In the genomic region with DNA sequence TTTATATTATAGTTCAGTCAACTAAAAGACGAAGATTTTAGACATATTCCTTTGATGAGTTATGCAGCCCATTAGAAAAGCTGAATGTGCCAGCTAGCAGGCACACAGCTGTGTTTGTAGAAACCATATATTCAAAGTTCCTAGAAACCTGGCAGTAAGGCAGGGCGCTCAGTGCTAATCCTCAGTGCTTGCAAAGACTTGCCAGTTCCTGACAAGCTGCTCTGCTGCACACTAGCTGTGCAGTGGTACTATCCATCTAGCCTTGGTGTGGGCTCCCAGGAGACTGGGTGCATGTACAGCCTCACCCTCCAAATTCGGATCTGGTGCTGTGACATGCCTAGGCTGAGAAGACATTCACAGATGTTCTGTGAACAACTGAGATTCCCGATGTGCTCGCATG, we compare ENCODE assay signal across 25 mouse cellular contexts.
A peak's percentile ranks its signal among the peaks of the same experiment; 100 is the strongest.
DNase-seq lines count a peak whose midpoint lies in the region; ATAC-seq and TF ChIP-seq lines count a peak whose summit lies in the region.
"Had no signal": no experiment of that assay in that cellular context is flagged by ENCODE, and none has a peak within 500 bp of the region (broad histone marks: within the 10 kb centered on the region; RNA-seq: fewer than 3 reads in every experiment).

No protein-coding gene starts in this region.

- H3K4me2 ChIP-seq in forebrain, embryonic 13.5 days, result no peak overlapping the region
- H3K4me2 ChIP-seq in forebrain, embryonic 12.5 days, result no peak overlapping the region
- no peak overlapping the region for H3K4me2 ChIP-seq in hindbrain, embryonic 16.5 days (ENCODE audit: low read length)
- H3K4me2 ChIP-seq in hindbrain, postnatal 0 days (ENCODE audit: low read depth, low read length), result no peak overlapping the region
- H3K4me2 ChIP-seq in stomach, embryonic 16.5 days (ENCODE audit: low read depth, low read length), result no peak overlapping the region
- no peak overlapping the region for H3K4me2 ChIP-seq in stomach, postnatal 0 days (replicated peaks; ENCODE audit: low read depth)

- no peaks in the 10 kb centered on the region for H3K9me3 ChIP-seq in forebrain, embryonic 13.5 days (replicated peaks)
- no peaks in the 10 kb centered on the region for H3K9me3 ChIP-seq in forebrain, embryonic 12.5 days
- H3K9me3 ChIP-seq in hindbrain, embryonic 16.5 days (ENCODE audit: control insufficient read depth, low read length), result 0 out of 2 replicates have a peak, but pooled peaks cover 2% of the 10 kb centered on the region
- H3K9me3 ChIP-seq in hindbrain, postnatal 0 days (ENCODE audit: low read length), result no peaks in the 10 kb centered on the region
- H3K9me3 ChIP-seq in stomach, embryonic 16.5 days (replicated peaks; ENCODE audit: control insufficient read depth, low read length), result no peaks in the 10 kb centered on the region
- no peaks in the 10 kb centered on the region for H3K9me3 ChIP-seq in stomach, postnatal 0 days (ENCODE audit: control insufficient read depth, low read length)

- 0 out of 2 replicates have a peak overlapping the region, but pooled peaks have one; percentile 2 for H3K9ac ChIP-seq in forebrain, embryonic 13.5 days
- H3K9ac ChIP-seq in forebrain, embryonic 12.5 days, result no peak overlapping the region
- H3K9ac ChIP-seq in hindbrain, embryonic 16.5 days (ENCODE audit: low read depth, low read length), result no peak overlapping the region; the same call in 1 of the 2 replicates
- no peak overlapping the region for H3K9ac ChIP-seq in hindbrain, postnatal 0 days (replicated peaks; ENCODE audit: low read length)
- H3K9ac ChIP-seq in stomach, embryonic 16.5 days (ENCODE audit: low read length), result no peak overlapping the region
- H3K9ac ChIP-seq in stomach, postnatal 0 days (ENCODE audit: low read length), result no peak overlapping the region
- H3K9ac ChIP-seq: liver, embryonic 14.5 days had no signal

- no peak for ATAC-seq in forebrain, embryonic 13.5 days
- ATAC-seq in forebrain, embryonic 12.5 days (ENCODE audit: low FRiP score), result no peak
- ATAC-seq in hindbrain, embryonic 16.5 days, result 0 out of 2 replicates have a peak, but pooled peaks have one; percentile 9
- no peak for ATAC-seq in hindbrain, postnatal 0 days
- ATAC-seq in stomach, embryonic 16.5 days (ENCODE audit: insufficient read depth, low FRiP score), result peak; percentile 66; the same call in 1 of the 2 replicates
- ATAC-seq in stomach, postnatal 0 days (ENCODE audit: low FRiP score, low TSS enrichment), result no peak
- ATAC-seq: intestine, embryonic 16.5 days had no signal

- H3K4me3 ChIP-seq in forebrain, embryonic 13.5 days, result no peak overlapping the region
- H3K4me3 ChIP-seq in forebrain, embryonic 12.5 days (replicated peaks), result no peak overlapping the region
- H3K4me3 ChIP-seq in hindbrain, embryonic 16.5 days (ENCODE audit: low read length), result no peak overlapping the region
- H3K4me3 ChIP-seq in hindbrain, postnatal 0 days (ENCODE audit: low read length), result no peak overlapping the region
- H3K4me3 ChIP-seq in stomach, embryonic 16.5 days (replicated peaks; ENCODE audit: low read length), result no peak overlapping the region
- H3K4me3 ChIP-seq in stomach, postnatal 0 days (ENCODE audit: low read depth, low read length), result no peak overlapping the region

- TF ChIP-seq EP300 in stomach, postnatal 0 days (optimal IDR thresholded peaks at IDR 0.05), result no peak

- DNase-seq in hindbrain, postnatal 0 days (ENCODE audit: low spot score), result no peak
- DNase-seq in stomach, postnatal 0 days (ENCODE audit: low spot score), result no peak
- peak; percentile 16 for DNase-seq in telencephalon, adult 2 months (ENCODE audit: low read depth, low spot score)
- no peak for DNase-seq in adrenal gland, postnatal 10 days
- DNase-seq: adrenal gland, adult 8-10 months; cerebellum, adult 2 months; cerebellum, postnatal 14 days; gastrocnemius, postnatal 36 days; heart, postnatal 14 days; kidney, adult 8-10 months; kidney, postnatal 10 days; layer of hippocampus, postnatal 36 days; liver; lung, adult 2 months; lung, postnatal 14 days; midbrain, embryonic 14.5 days; thymus, adult 2 months; thymus, postnatal 36 days had no signal

- no peak for TF ChIP-seq CTCF in hindbrain, postnatal 0 days (IDR thresholded peaks at IDR 0.05; ENCODE audit: low read depth)
- TF ChIP-seq CTCF in stomach, postnatal 0 days (IDR thresholded peaks at IDR 0.05; ENCODE audit: low read depth), result no peak

- no peaks in the 10 kb centered on the region for H3K27me3 ChIP-seq in forebrain, embryonic 13.5 days
- H3K27me3 ChIP-seq in forebrain, embryonic 12.5 days, result no peaks in the 10 kb centered on the region
- H3K27me3 ChIP-seq in hindbrain, embryonic 16.5 days (replicated peaks; ENCODE audit: control insufficient read depth, insufficient read depth, low read length), result no peaks in the 10 kb centered on the region
- no peaks in the 10 kb centered on the region for H3K27me3 ChIP-seq in hindbrain, postnatal 0 days (ENCODE audit: insufficient read depth, low read length)
- H3K27me3 ChIP-seq in stomach, embryonic 16.5 days (ENCODE audit: control insufficient read depth, insufficient read depth, low read length), result no peaks in the 10 kb centered on the region
- no peaks in the 10 kb centered on the region for H3K27me3 ChIP-seq in stomach, postnatal 0 days (ENCODE audit: control insufficient read depth, insufficient read depth, low read length)

- H3K27ac ChIP-seq in forebrain, embryonic 13.5 days, result no peak overlapping the region
- no peak overlapping the region for H3K27ac ChIP-seq in forebrain, embryonic 12.5 days
- no peak overlapping the region for H3K27ac ChIP-seq in hindbrain, embryonic 16.5 days (ENCODE audit: low read depth, low read length)
- no peak overlapping the region for H3K27ac ChIP-seq in hindbrain, postnatal 0 days
- peak overlapping the region; percentile 11; the same call in 1 of the 2 replicates for H3K27ac ChIP-seq in stomach, embryonic 16.5 days (ENCODE audit: low read length)
- no peak overlapping the region for H3K27ac ChIP-seq in stomach, postnatal 0 days (replicated peaks)
- H3K27ac ChIP-seq: liver, embryonic 14.5 days had no signal

- 85% methylated on average over 5 of the region's 5 CpGs for WGBS in forebrain, embryonic 13.5 days
- WGBS in forebrain, embryonic 12.5 days, result 86% methylated on average over 5 of the region's 5 CpGs
- WGBS in hindbrain, embryonic 16.5 days, result 79% methylated on average over 5 of the region's 5 CpGs
- WGBS in hindbrain, postnatal 0 days, result 70% methylated on average over 5 of the region's 5 CpGs
- WGBS in stomach, embryonic 16.5 days, result 65% methylated on average over 5 of the region's 5 CpGs
- 43% methylated on average over 5 of the region's 5 CpGs for WGBS in stomach, postnatal 0 days

- H3K4me1 ChIP-seq in forebrain, embryonic 13.5 days, result no peaks in the 10 kb centered on the region
- no peaks in the 10 kb centered on the region for H3K4me1 ChIP-seq in forebrain, embryonic 12.5 days
- H3K4me1 ChIP-seq in hindbrain, embryonic 16.5 days (ENCODE audit: control insufficient read depth, insufficient read depth, low read depth, low read length), result no peaks in the 10 kb centered on the region
- H3K4me1 ChIP-seq in hindbrain, postnatal 0 days (ENCODE audit: insufficient read depth, low read length), result no peaks in the 10 kb centered on the region
- H3K4me1 ChIP-seq in stomach, embryonic 16.5 days (ENCODE audit: control insufficient read depth, insufficient read depth, low read length), result no peaks in the 10 kb centered on the region
- H3K4me1 ChIP-seq in stomach, postnatal 0 days (replicated peaks; ENCODE audit: control insufficient read depth, insufficient read depth), result 0 out of 2 replicates have a peak, but pooled peaks cover 2% of the 10 kb centered on the region

- no peaks in the 10 kb centered on the region for H3K36me3 ChIP-seq in forebrain, embryonic 13.5 days (ENCODE audit: poor library complexity, severe bottlenecking)
- no peaks in the 10 kb centered on the region for H3K36me3 ChIP-seq in forebrain, embryonic 12.5 days (replicated peaks)
- no peaks in the 10 kb centered on the region for H3K36me3 ChIP-seq in hindbrain, embryonic 16.5 days (ENCODE audit: control insufficient read depth, insufficient read depth, low read length)
- H3K36me3 ChIP-seq in hindbrain, postnatal 0 days (ENCODE audit: insufficient read depth, low read length), result no peaks in the 10 kb centered on the region
- no peaks in the 10 kb centered on the region for H3K36me3 ChIP-seq in stomach, embryonic 16.5 days (ENCODE audit: control insufficient read depth, insufficient read depth, low read length)
- H3K36me3 ChIP-seq in stomach, postnatal 0 days (ENCODE audit: control insufficient read depth, insufficient read depth, low read length), result no peaks in the 10 kb centered on the region
- H3K36me3 ChIP-seq: G1E had no signal

Comparison
In these comparisons a context has a peak if more than half of its experiments do, and no peak if none do; other contexts are left out.
1. ATAC-seq: peak in hindbrain, embryonic 16.5 days (single experiment) and stomach, embryonic 16.5 days (single experiment); none in forebrain, embryonic 13.5 days (single experiment), forebrain, embryonic 12.5 days (single experiment), hindbrain, postnatal 0 days (single experiment) and stomach, postnatal 0 days (single experiment).